ENCODE assay signal across 8 mouse cellular contexts in the genomic region with DNA sequence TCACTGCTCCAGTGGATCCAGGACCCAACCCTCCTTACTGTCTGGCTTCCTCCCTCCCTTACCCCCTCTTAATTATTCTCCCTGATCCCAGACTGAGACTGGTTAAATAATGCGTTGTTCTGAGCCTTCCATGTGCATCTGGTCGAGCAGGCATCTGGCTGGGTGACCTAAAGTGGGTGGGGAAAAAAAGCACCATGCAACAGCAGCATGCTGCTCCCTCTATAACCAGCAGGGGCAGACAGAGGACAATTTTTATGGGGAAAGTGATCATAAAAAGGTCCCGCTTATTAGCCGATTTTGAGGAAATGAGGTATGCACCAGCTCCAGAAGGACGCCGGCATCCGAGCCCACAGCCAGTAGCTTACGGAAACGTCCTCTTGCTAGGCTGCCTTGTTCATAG. TPM values are rescaled to one million over a fixed set of nuclear protein-coding genes. Genes with fewer than 3 reads are reported as not detected.
DNase-seq lines count a peak whose midpoint lies in the region; ATAC-seq and TF ChIP-seq lines count a peak whose summit lies in the region.

No protein-coding gene starts in this region.

- TF ChIP-seq POLR2A in bone marrow, adult 2 months (IDR thresholded peaks at IDR 0.05; ENCODE audit: borderline replicate concordance, control insufficient read depth, low read depth, low read length): no peak
- no peak for TF ChIP-seq POLR2A in embryonic fibroblast, embryonic 13.5 days (IDR thresholded peaks at IDR 0.05; ENCODE audit: low read depth, low read length)

- H3K9me3 ChIP-seq in heart, embryonic 16.5 days (replicated peaks; ENCODE audit: control insufficient read depth, low read length): no peaks in the 10 kb centered on the region
- no peaks in the 10 kb centered on the region for H3K9me3 ChIP-seq in neural tube, embryonic 14.5 days (ENCODE audit: control insufficient read depth, low read length)

- TF ChIP-seq CTCF in bone marrow, adult 2 months (IDR thresholded peaks at IDR 0.05; ENCODE audit: control insufficient read depth, insufficient read depth, low read length): peak; percentile 15; the same call in 1 of the 2 replicates
- TF ChIP-seq CTCF in embryonic fibroblast, embryonic 13.5 days (IDR thresholded peaks at IDR 0.05; ENCODE audit: borderline replicate concordance, insufficient read depth, low read length): 0 out of 2 replicates have a peak, but pooled peaks have one; percentile 9

- no peak overlapping the region for H3K9ac ChIP-seq in heart, embryonic 16.5 days (ENCODE audit: low read length)
- H3K9ac ChIP-seq in neural tube, embryonic 14.5 days (replicated peaks; ENCODE audit: low read depth, low read length): no peak overlapping the region

- no peak overlapping the region for H3K27ac ChIP-seq in bone marrow, adult 2 months (ENCODE audit: control insufficient read depth, insufficient read depth, low read depth, low read length, poor library complexity)
- no peak overlapping the region for H3K27ac ChIP-seq in embryonic fibroblast, embryonic 13.5 days (ENCODE audit: insufficient read depth, low read length)
- no peak overlapping the region for H3K27ac ChIP-seq in heart, embryonic 16.5 days (ENCODE audit: low read length)
- no peak overlapping the region for H3K27ac ChIP-seq in neural tube, embryonic 14.5 days (ENCODE audit: low read depth, low read length)

- H3K4me3 ChIP-seq in bone marrow, adult 2 months (replicated peaks; ENCODE audit: control insufficient read depth, low read depth, low read length): no peak overlapping the region
- no peak overlapping the region for H3K4me3 ChIP-seq in embryonic fibroblast, embryonic 13.5 days (ENCODE audit: insufficient read depth, low read length)
- no peak overlapping the region for H3K4me3 ChIP-seq in heart, embryonic 16.5 days (ENCODE audit: low read length)
- no peak overlapping the region for H3K4me3 ChIP-seq in neural tube, embryonic 14.5 days (ENCODE audit: low read depth, low read length)

- peak overlapping the region; percentile 31; the same call in 1 of the 2 replicates for H3K4me2 ChIP-seq in heart, embryonic 16.5 days (ENCODE audit: low read depth, low read length)
- 0 out of 2 replicates have a peak overlapping the region, but pooled peaks have one; percentile 26 for H3K4me2 ChIP-seq in neural tube, embryonic 14.5 days (ENCODE audit: low read depth, low read length)

- peak; percentile 32 for ATAC-seq in CD4-positive, CD25-positive, alpha-beta regulatory T cell, adult 4 months
- peak; percentile 45; the same call in 1 of the 2 replicates for ATAC-seq in heart, embryonic 16.5 days (replicated peaks; ENCODE audit: extremely low read depth, insufficient read depth, low FRiP score)
- ATAC-seq in neural tube, embryonic 14.5 days (ENCODE audit: low read depth): no peak

- no peaks in the 10 kb centered on the region for H3K36me3 ChIP-seq in heart, embryonic 16.5 days (ENCODE audit: control insufficient read depth, insufficient read depth)
- no peaks in the 10 kb centered on the region for H3K36me3 ChIP-seq in neural tube, embryonic 14.5 days (ENCODE audit: control insufficient read depth, insufficient read depth, low read length)

- no peaks in the 10 kb centered on the region for H3K27me3 ChIP-seq in heart, embryonic 16.5 days (ENCODE audit: control insufficient read depth, insufficient read depth, low read length)
- no peaks in the 10 kb centered on the region for H3K27me3 ChIP-seq in neural tube, embryonic 14.5 days (ENCODE audit: control insufficient read depth, insufficient read depth, low read length)

- under 1% methylated on average over 9 of the region's 9 CpGs for WGBS in bone marrow, adult 2 months
- 9% methylated on average over 9 of the region's 9 CpGs for WGBS in heart, embryonic 16.5 days
- 8% methylated on average over 9 of the region's 9 CpGs for WGBS in neural tube, embryonic 14.5 days

- no peaks in the 10 kb centered on the region for H3K4me1 ChIP-seq in bone marrow, adult 2 months (ENCODE audit: control insufficient read depth, insufficient read depth, low read length)
- no peaks in the 10 kb centered on the region for H3K4me1 ChIP-seq in embryonic fibroblast, embryonic 13.5 days (ENCODE audit: control insufficient read depth, insufficient read depth, low read length)
- peaks cover 17% of the 10 kb centered on the region for H3K4me1 ChIP-seq in heart, embryonic 16.5 days (ENCODE audit: control insufficient read depth, insufficient read depth, low read length)
- H3K4me1 ChIP-seq in neural tube, embryonic 14.5 days (ENCODE audit: control insufficient read depth, insufficient read depth, low read length): 0 out of 2 replicates have a peak, but pooled peaks cover 4% of the 10 kb centered on the region

- peak; percentile 74 for DNase-seq in kidney, postnatal 10 days
- DNase-seq in lung, adult 18-20 months: peak; percentile 56 to 75
- DNase-seq in thymus, postnatal 10 days (ENCODE audit: low spot score in 2 of 2): peak; percentile 22 to 56

RNA-seq across cellular contexts. Expression of gene Aldh3a1, which starts 24.0 kb away (rescaled TPM):
- polyA plus RNA-seq in CD4-positive, CD25-positive, alpha-beta regulatory T cell, adult 4 months (2017; shearing (Covaris generic)): not detected
- polyA plus RNA-seq in bone marrow, adult 2 months (2011; ENCODE audit: insufficient read depth, insufficient read length, low replicate concordance, missing spikeins): 1.7 TPM in 1 of 2 replicates, not detected in the other
- polyA plus RNA-seq in embryonic fibroblast, embryonic 13.5 days (2011; ENCODE audit: insufficient read length, low read depth, missing spikeins): 0.50 and 1.1 TPM in 2 replicates
- polyA plus RNA-seq in heart, embryonic 16.5 days (2015; fragmentation: Nextera tagmentation; extraction: Ambion mirVana): 0.39 TPM in 2 replicates
- not detected in 2 replicates for polyA plus RNA-seq in neural tube, embryonic 14.5 days (2014; fragmentation: Nextera tagmentation; extraction: Ambion mirVana)

RNA-seq across cellular contexts. Expression of gene Aldh3a2, which starts 35.9 kb away (rescaled TPM):
- polyA plus RNA-seq in CD4-positive, CD25-positive, alpha-beta regulatory T cell, adult 4 months (2017; shearing (Covaris generic)): 10 to 100 TPM; 35.8 to 49.3 TPM
- 7.2 and 18.9 TPM in 2 replicates for polyA plus RNA-seq in bone marrow, adult 2 months (2011; ENCODE audit: insufficient read depth, insufficient read length, low replicate concordance, missing spikeins)
- 42.5 and 50.3 TPM in 2 replicates for polyA plus RNA-seq in embryonic fibroblast, embryonic 13.5 days (2011; ENCODE audit: insufficient read length, low read depth, missing spikeins)
- polyA plus RNA-seq in heart, embryonic 16.5 days (2015; fragmentation: Nextera tagmentation; extraction: Ambion mirVana): 33.2 and 34.3 TPM in 2 replicates
- polyA plus RNA-seq in neural tube, embryonic 14.5 days (2014; fragmentation: Nextera tagmentation; extraction: Ambion mirVana): 29.1 and 36.9 TPM in 2 replicates

RNA-seq across cellular contexts. Expression of gene Usp22, which starts 56.5 kb away (rescaled TPM):
- 10 to 100 TPM; 11.3 to 13.1 TPM for polyA plus RNA-seq in CD4-positive, CD25-positive, alpha-beta regulatory T cell, adult 4 months (2017; shearing (Covaris generic))
- polyA plus RNA-seq in bone marrow, adult 2 months (2011; ENCODE audit: insufficient read depth, insufficient read length, low replicate concordance, missing spikeins): 4.0 and 14.2 TPM in 2 replicates
- polyA plus RNA-seq in embryonic fibroblast, embryonic 13.5 days (2011; ENCODE audit: insufficient read length, low read depth, missing spikeins): 99.6 and 117 TPM in 2 replicates
- polyA plus RNA-seq in heart, embryonic 16.5 days (2015; fragmentation: Nextera tagmentation; extraction: Ambion mirVana): 63.3 and 69.9 TPM in 2 replicates
- polyA plus RNA-seq in neural tube, embryonic 14.5 days (2014; fragmentation: Nextera tagmentation; extraction: Ambion mirVana): 526 and 544 TPM in 2 replicates
